Mouse (Mus musculus): ENCODE results near the gene Timp2.

GRCm38 (mm10) chr11:118326491-118326890 is 29.0 kb downstream of the Timp2 start:
- TF ChIP-seq POLR2A (IDR thresholded peaks at IDR 0.05; ENCODE audit: borderline replicate concordance, control insufficient read depth, low read depth, low read length) = no peak
- TF ChIP-seq CTCF (IDR thresholded peaks at IDR 0.05; ENCODE audit: control insufficient read depth, insufficient read depth, low read length) = no peak
